Mouse (Mus musculus) megakaryocyte, embryonic 14.5 days (primary cell): ENCODE data around the gene Ldlr.

Source experiments
- FLI1 ChIP-seq: IDR thresholded peaks from 2 replicates; pipeline ENCODE4 v1.6.1; 2012; ENCODE audit warnings: low read length, inconsistent platforms, mixed read lengths
- GATA1 ChIP-seq: IDR thresholded peaks from 3 replicates; pipeline ENCODE4 v1.6.1; 2012; ENCODE audit warnings: mixed read lengths, low read length, inconsistent platforms, borderline replicate concordance

DNA sequence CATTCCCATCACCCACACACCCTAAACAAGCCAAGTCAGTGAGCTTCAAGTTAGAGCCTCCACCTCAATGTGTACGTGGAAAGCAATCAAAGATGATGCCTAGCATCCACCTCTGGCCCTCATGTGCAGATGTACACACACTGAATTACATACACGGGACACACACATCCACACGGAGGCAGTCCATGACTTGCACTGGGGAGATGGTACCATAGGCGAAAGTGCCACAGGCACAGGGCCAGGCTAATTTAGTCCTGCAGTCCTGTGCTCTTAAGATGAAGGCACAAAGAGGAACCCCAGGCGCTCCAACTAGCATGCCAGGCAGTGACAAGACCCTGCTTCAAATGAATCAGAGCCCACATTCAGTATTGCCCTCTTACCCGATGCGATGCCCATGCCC lies 19.8 kb upstream of the Ldlr start:
- TF ChIP-seq GATA1 (no peak), FLI1 (no peak)
